Mouse (Mus musculus): ENCODE measurements around the gene AC134908.4. TPM values are rescaled to one million over a fixed set of nuclear protein-coding genes. Genes with fewer than 3 reads are reported as not detected.

Gene AC134908.4
- total and polyA plus RNA-seq, 2 experiments from 2014 or later: not detected

GRCm38 (mm10) chr17:25817662-25818061 lies 22.2 kb upstream of the AC134908.4 start:
- H3K27ac ChIP-seq (ENCODE audit: low read depth, low read length): no peak overlapping the region
- DNase-seq: no peak
- peaks cover 10% of the 10 kb centered on the region; the same call in 1 of the 2 replicates for H3K4me1 ChIP-seq (ENCODE audit: insufficient read depth)

GRCm38 (mm10) chr17:25813471-25813870 lies 18.0 kb upstream of the AC134908.4 start:
- ATAC-seq: peak; percentile 38
- Histone ChIP-seq H3K4me2 (ENCODE audit: low read depth) (peak overlapping the region; percentile 38), H3K9me3 (ENCODE audit: low read length) (no peaks in the 10 kb centered on the region), H3K36me3 (ENCODE audit: insufficient read depth) (peaks cover 22% of the 10 kb centered on the region), H3K4me1 (ENCODE audit: insufficient read depth) (peaks cover 24% of the 10 kb centered on the region), H3K27me3 (ENCODE audit: insufficient read depth, low read length) (no peaks in the 10 kb centered on the region), H3K9ac (peak overlapping the region; percentile 41), H3K27ac (ENCODE audit: low read depth, low read length) (peak overlapping the region; percentile 57), H3K4me3 (ENCODE audit: low read depth, low read length) (no peak overlapping the region)
- 3% methylated on average over 20 of the region's 20 CpGs for WGBS
- peak; percentile 65 for DNase-seq
- peak; percentile 67 for TF ChIP-seq CTCF (IDR thresholded peaks at IDR 0.05; ENCODE audit: low read depth)

More at GRCm38 (mm10) chr17:25817662-25818061, 22.2 kb upstream of the AC134908.4 start:
- H3K27me3 ChIP-seq (ENCODE audit: insufficient read depth, low read length): no peaks in the 10 kb centered on the region
- no peak overlapping the region for H3K4me2 ChIP-seq (ENCODE audit: low read depth)
- H3K9ac ChIP-seq: no peak overlapping the region
- no peak for TF ChIP-seq CTCF (IDR thresholded peaks at IDR 0.05; ENCODE audit: low read depth)
- no peak overlapping the region for H3K4me3 ChIP-seq (ENCODE audit: low read depth, low read length)
- no peaks in the 10 kb centered on the region for H3K9me3 ChIP-seq (ENCODE audit: low read length)
- WGBS: 88% methylated on average over 11 of the region's 11 CpGs
- peaks cover 38% of the 10 kb centered on the region for H3K36me3 ChIP-seq (ENCODE audit: insufficient read depth)
- no peak for ATAC-seq

GRCm38 (mm10) chr17:25810890-25811289 lies 15.4 kb upstream of the AC134908.4 start:
- no peaks in the 10 kb centered on the region for H3K27me3 ChIP-seq (ENCODE audit: insufficient read depth, low read length)
- no peak for DNase-seq

GRCm38 (mm10) chr17:25809606-25810340 lies 14.3 kb upstream of the AC134908.4 start:
- peak overlapping the region; percentile 65 for H3K4me2 ChIP-seq (ENCODE audit: low read depth)
- H3K9me3 ChIP-seq (ENCODE audit: low read length): no peaks in the 10 kb centered on the region
- no peaks in the 10 kb centered on the region for H3K36me3 ChIP-seq (ENCODE audit: insufficient read depth)
- no peaks in the 10 kb centered on the region for H3K27me3 ChIP-seq (ENCODE audit: insufficient read depth, low read length)
- ATAC-seq (peak; percentile 12; the same call in 1 of the 2 replicates), DNase-seq (no peak)
- 11% methylated on average over 25 of the region's 25 CpGs for WGBS
- H3K4me1 ChIP-seq (ENCODE audit: insufficient read depth): peaks cover 29% of the 10 kb centered on the region
- peak; percentile 40 for TF ChIP-seq CTCF (IDR thresholded peaks at IDR 0.05; ENCODE audit: low read depth)
- H3K4me3 ChIP-seq (ENCODE audit: low read depth, low read length): peak overlapping the region; percentile 95
- peak overlapping the region; percentile 96 for H3K27ac ChIP-seq (ENCODE audit: low read depth, low read length)
- H3K9ac ChIP-seq: peak overlapping the region; percentile 97

More at GRCm38 (mm10) chr17:25810890-25811289, 15.4 kb upstream of the AC134908.4 start:
- H3K36me3 ChIP-seq (ENCODE audit: insufficient read depth): no peaks in the 10 kb centered on the region
- no peak for ATAC-seq
- H3K4me1 ChIP-seq (ENCODE audit: insufficient read depth): peaks cover 29% of the 10 kb centered on the region
- 72% methylated on average over 4 of the region's 4 CpGs for WGBS
- peak overlapping the region; percentile 65; the same call in 1 of the 2 replicates for H3K4me2 ChIP-seq (ENCODE audit: low read depth)
- no peaks in the 10 kb centered on the region for H3K9me3 ChIP-seq (ENCODE audit: low read length)
- no peak for TF ChIP-seq CTCF (IDR thresholded peaks at IDR 0.05; ENCODE audit: low read depth)
- H3K4me3 ChIP-seq (ENCODE audit: low read depth, low read length): no peak overlapping the region; the same call in 1 of the 2 replicates
- no peak overlapping the region for H3K27ac ChIP-seq (ENCODE audit: low read depth, low read length)
- no peak overlapping the region for H3K9ac ChIP-seq

- no peaks in the 10 kb centered on the region for H3K27me3 ChIP-seq (ENCODE audit: insufficient read depth, low read length)
- H3K4me3 ChIP-seq (ENCODE audit: low read depth, low read length): peak within 1 kb of the TSS; percentile 95
- peak within 1 kb of the TSS; percentile 97 for H3K9ac ChIP-seq
- DNase-seq: peak; percentile 97
- WGBS: 1% methylated on average over 91 of the region's 100 CpGs
- peak within 1 kb of the TSS; percentile 96 for H3K27ac ChIP-seq (ENCODE audit: low read depth, low read length)
- peaks cover 29% of the 10 kb centered on the region for H3K4me1 ChIP-seq (ENCODE audit: insufficient read depth)
- H3K4me2 ChIP-seq (ENCODE audit: low read depth): peak within 1 kb of the TSS; percentile 65
- peak; percentile 92 for ATAC-seq
- no peaks in the 10 kb centered on the region for H3K9me3 ChIP-seq (ENCODE audit: low read length)
- H3K36me3 ChIP-seq (ENCODE audit: insufficient read depth): no peaks in the 10 kb centered on the region
- TF ChIP-seq CTCF (IDR thresholded peaks at IDR 0.05; ENCODE audit: low read depth): peak; percentile 58
Observed at GRCm38 (mm10) chr17:25808789-25809605, 13.5 kb upstream of the AC134908.4 start, which contains the start of gene Fbxl16. Gene Fbxl16, plus strand, starts transcription at chr17:25809085.

- peak overlapping the region; percentile 65 for H3K4me2 ChIP-seq (ENCODE audit: low read depth)
- peak overlapping the region; percentile 96 for H3K27ac ChIP-seq (ENCODE audit: low read depth, low read length)
- ATAC-seq (no peak), DNase-seq (peak; percentile 36)
- peak overlapping the region; percentile 97 for H3K9ac ChIP-seq
- peak overlapping the region; percentile 95 for H3K4me3 ChIP-seq (ENCODE audit: low read depth, low read length)
- no peaks in the 10 kb centered on the region for H3K9me3 ChIP-seq (ENCODE audit: low read length)
- 35% methylated on average over 5 of the region's 5 CpGs for WGBS
- TF ChIP-seq CTCF (IDR thresholded peaks at IDR 0.05; ENCODE audit: low read depth): no peak
- H3K27me3 ChIP-seq (ENCODE audit: insufficient read depth, low read length): no peaks in the 10 kb centered on the region
- peaks cover 23% of the 10 kb centered on the region for H3K4me1 ChIP-seq (ENCODE audit: insufficient read depth)
- H3K36me3 ChIP-seq (ENCODE audit: insufficient read depth): no peaks in the 10 kb centered on the region
Observed at GRCm38 (mm10) chr17:25808028-25808427, 12.6 kb upstream of the AC134908.4 start.
